Mouse (Mus musculus) liver, adult 2 months (tissue): ENCODE data around the gene Stox2.

ENCODE experiments used
- CTCF ChIP-seq: fragments of 200-500 bp; IDR thresholded peaks from 2 replicates; pipeline ENCODE4 v1.5.1; 2011; ENCODE audit warnings: low read depth, low read length, control low read depth
- POLR2A ChIP-seq: fragments of 200-500 bp; IDR thresholded peaks from 2 replicates; pipeline ENCODE4 v1.6.1; 2011; ENCODE audit warnings: low read length, control low read depth; ENCODE audit not compliant: insufficient read depth; ENCODE audit errors: extremely low read depth

GRCm38 (mm10) chr8:47306372-47306771 is 139.8 kb downstream of the Stox2 start:
- TF ChIP-seq POLR2A (no peak), CTCF (no peak)
